Mouse (Mus musculus) ES-CJ7 (cell line): ENCODE measurements around the gene Abcd3.

Source experiments
- DNase-seq: peaks from one replicate; pipeline ENCODE4 v3.0.0; 2011; ENCODE audit warnings: low read depth, low spot score

The Abcd3 gene

GRCm38 (mm10) chr3:121712222-121712621 lies 102.9 kb downstream of the Abcd3 start:
- DNase-seq, result no peak

GRCm38 (mm10) chr3:121710894-121711531 lies 104.1 kb downstream of the Abcd3 start:
- no peak for DNase-seq
